Mouse (Mus musculus) liver, embryonic 14 days (tissue): ENCODE data around the gene Bcas1. TPM values are rescaled to one million over a fixed set of nuclear protein-coding genes. Genes with fewer than 3 reads are reported as not detected.

Experiments used
- polyA plus RNA-seq: library from polyadenylated mRNA; depleted of rRNA; stranded (reverse); fragments of >200 nt; gene quantifications from 2 replicates; pipeline ENCODE4 v1.2.3, GENCODE M21; 2012; rRNA removed

Bcas1 gene
- 4.0 and 4.6 TPM in 2 replicates for polyA plus RNA-seq

DNA sequence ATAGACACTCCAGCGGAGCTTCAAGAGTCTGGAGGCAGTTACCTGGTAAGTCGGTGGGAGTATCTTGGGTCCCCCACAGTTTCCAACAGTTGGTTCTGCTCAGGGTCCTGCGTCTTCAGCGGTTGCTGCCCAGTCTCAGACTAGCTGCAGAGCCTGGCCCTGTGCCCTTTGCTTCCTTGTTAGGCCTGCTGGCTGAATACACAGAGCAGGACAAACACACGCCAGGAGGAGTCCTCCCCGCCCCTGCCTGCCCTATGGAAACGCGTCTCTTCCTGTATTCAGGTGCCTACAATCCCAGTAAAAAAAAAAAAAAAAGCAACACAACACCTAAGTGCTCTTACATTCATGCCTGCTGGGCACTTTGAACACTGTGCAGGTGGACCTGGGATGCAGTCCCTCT, at the start of gene Bcas1:
Bcas1 (minus strand) TSS at position 142 of the 400 bp plus-strand sequence.

Other genes starting within 250 kb of the Bcas1 start
- gene Pfdn4, start 68.6 kb upstream of the Bcas1 start, polyA plus RNA-seq, result 26.4 and 30.0 TPM in 2 replicates
- gene Cyp24a1, start 69.3 kb upstream of the Bcas1 start, polyA plus RNA-seq, result under 0.01 TPM in 1 of 2 replicates, not detected in the other
- gene 4930470P17Rik, start 174.2 kb upstream of the Bcas1 start, polyA plus RNA-seq, result not detected in 2 replicates